Mouse (Mus musculus) liver, embryonic 14.5 days (tissue): ENCODE data around the gene Olfr312. TPM values are rescaled to one million over a fixed set of nuclear protein-coding genes. Genes with fewer than 3 reads are reported as not detected.
"Not testable (repeated sequence)": the region's sequence is repeated elsewhere in the genome, so short reads cannot be mapped to it uniquely, and the experiment has no call there.

ENCODE experiments used
- ATAC-seq: fragments of 200-750 bp; cut with Nextera tagmentation; 2 replicates; pipeline ENCODE4 v1.8.0; 2017; ENCODE audit warnings: moderate number of reproducible peaks, mild to moderate bottlenecking, moderate library complexity; ENCODE audit not compliant: insufficient read depth
- DNase-seq, 3 experiments: peaks; one replicate each; pipeline ENCODE4 v3.0.0-alpha.2; 2012 to 2013; ENCODE audit warnings: low read depth in 3 of 3, low spot score in 3 of 3
- H3K27ac ChIP-seq: fragments of 300-500 bp; sonication (generic); 2 replicates; pipeline ENCODE4 v1.5.1; 2014; ENCODE audit warnings: moderate library complexity, mild to moderate bottlenecking, control low read depth, inconsistent platforms
- H3K27me3 ChIP-seq: fragments of 300-500 bp; sonication (generic); 2 replicates; pipeline ENCODE4 v1.6.1; 2014; ENCODE audit warnings: mild to moderate bottlenecking, low read length, moderate library complexity; ENCODE audit not compliant: control insufficient read depth, insufficient read depth
- H3K36me3 ChIP-seq: fragments of 300-500 bp; sonication (generic); replicated peaks from 2 replicates; pipeline ENCODE4 v1.6.1; 2014; ENCODE audit warnings: low read depth; ENCODE audit not compliant: control insufficient read depth, insufficient read depth
- H3K4me1 ChIP-seq, 2 experiments: fragments of 200-500 bp in 1 of 2; fragments of 300-500 bp in 1 of 2; sonication (generic) in 1 of 2; replicated peaks; 2 replicates each; pipeline ENCODE4 v1.6.1; 2012 to 2014; ENCODE audit warnings: antibody characterized with exemption in 1 of 2, inconsistent platforms in 1 of 2, low read length in 1 of 2; ENCODE audit not compliant: control insufficient read depth in 2 of 2, insufficient read depth in 2 of 2
- H3K4me2 ChIP-seq: fragments of 300-500 bp; sonication (generic); 2 replicates; pipeline ENCODE4 v1.6.1; 2014; ENCODE audit warnings: low read depth, mild to moderate bottlenecking, control low read depth, moderate library complexity
- H3K4me3 ChIP-seq, 2 experiments: fragments of 200-500 bp in 1 of 2; fragments of 300-500 bp in 1 of 2; sonication (generic) in 1 of 2; 2 replicates each; pipeline ENCODE4 v1.5.1; 2012 to 2014; ENCODE audit warnings: low read depth in 2 of 2, low read length in 2 of 2, mild to moderate bottlenecking in 2 of 2, control low read depth in 1 of 2, inconsistent platforms in 1 of 2, moderate library complexity in 1 of 2; ENCODE audit not compliant: insufficient read depth in 1 of 2
- H3K9ac ChIP-seq: fragments of 300-500 bp; sonication (generic); replicated peaks from 2 replicates; pipeline ENCODE4 v1.6.1; 2014; ENCODE audit warnings: mild to moderate bottlenecking, control low read depth, moderate library complexity
- H3K9me3 ChIP-seq: fragments of 300-500 bp; sonication (generic); 2 replicates; pipeline ENCODE4 v1.6.1; 2016; ENCODE audit warnings: low read length, mixed read lengths; ENCODE audit not compliant: control insufficient read depth
- CTCF ChIP-seq: IDR thresholded peaks from 2 replicates; pipeline ENCODE4 v1.5.1; 2016; ENCODE audit warnings: antibody characterized with exemption, low read depth, control low read depth
- EP300 ChIP-seq: IDR thresholded peaks from 2 replicates; pipeline ENCODE4 v1.6.1; 2016; ENCODE audit warnings: antibody characterized with exemption, low read depth
- WGBS: fragments of 180-500 bp; shearing (Covaris S2); extraction: QIAGEN DNeasy Blood & Tissue Kit; methylation state at CpG from one replicate; pipeline ENCODE4 v1.1.7; 2014; ENCODE audit not compliant: insufficient replicate concordance; 5-methylcytosine and 5-hydroxymethylcytosine counted together
- polyA plus RNA-seq, 2 experiments: library from polyadenylated mRNA; depleted of rRNA in 1 of 2; stranded (reverse) in 1 of 2; unstranded in 1 of 2; fragments of >200 nt; fragmentation: Nextera tagmentation in 1 of 2; extraction: Ambion mirVana in 1 of 2; gene quantifications; 2 replicates each; pipeline versions ENCODE4 v1.2.1 to v1.2.3; 2012 to 2014

Gene Olfr312
- polyA plus RNA-seq, 2 experiments = not detected

- Histone ChIP-seq H3K4me2 (no peak overlapping the region), H3K9me3 (no peaks in the 10 kb centered on the region), H3K4me3 (no peak overlapping the region), H3K36me3 (no peaks in the 10 kb centered on the region), H3K27me3 (no peaks in the 10 kb centered on the region), H3K27ac (no peak overlapping the region), H3K9ac (no peak overlapping the region), H3K4me1 (no peaks in the 10 kb centered on the region)
- 42% methylated on average over 5 of the region's 5 CpGs for WGBS
- DNase-seq (no peak), ATAC-seq (no peak)
- TF ChIP-seq CTCF (no peak), EP300 (no peak)
Observed at GRCm38 (mm10) chr11:58799747-58800146, 29.3 kb upstream of the Olfr312 start.

- DNase-seq = no peak
- no peaks in the 10 kb centered on the region for H3K36me3 ChIP-seq
- no peak within 1 kb of the TSS for H3K4me3 ChIP-seq
- no peaks in the 10 kb centered on the region for H3K27me3 ChIP-seq
- TF ChIP-seq EP300 = no peak
- TF ChIP-seq CTCF = no peak
- H3K9me3 ChIP-seq = no peaks in the 10 kb centered on the region
- H3K9ac ChIP-seq = no peak within 1 kb of the TSS
- WGBS = 41% methylated on average over 14 of the region's 14 CpGs
- no peak within 1 kb of the TSS for H3K27ac ChIP-seq
- no peaks in the 10 kb centered on the region; a peak in 1 of 4 replicates for H3K4me1 ChIP-seq
- ATAC-seq = no peak
- no peak within 1 kb of the TSS for H3K4me2 ChIP-seq
Observed at GRCm38 (mm10) chr11:58801558-58802228, 27.3 kb upstream of the Olfr312 start, which contains the start of gene Fam183b. TSS of gene Fam183b (minus strand) at chr11:58801960.

- Histone ChIP-seq H3K4me3 (no peak overlapping the region), H3K27me3 (no peaks in the 10 kb centered on the region), H3K4me2 (no peak overlapping the region), H3K9ac (no peak overlapping the region), H3K27ac (no peak overlapping the region), H3K4me1 (no peaks in the 10 kb centered on the region; a peak in 1 of 4 replicates), H3K36me3 (no peaks in the 10 kb centered on the region), H3K9me3 (no peaks in the 10 kb centered on the region)
- ATAC-seq (no peak), DNase-seq (no peak)
- TF ChIP-seq EP300 (no peak), CTCF (no peak)
- 50% methylated on average over 4 of the region's 4 CpGs for WGBS
Observed at GRCm38 (mm10) chr11:58803871-58804270, 25.2 kb upstream of the Olfr312 start.

GRCm38 (mm10) chr11:58804393-58804792, 24.6 kb upstream of the Olfr312 start:
- Histone ChIP-seq H3K9me3 (no peaks in the 10 kb centered on the region), H3K27me3 (no peaks in the 10 kb centered on the region), H3K36me3 (no peaks in the 10 kb centered on the region), H3K4me3 (no peak overlapping the region), H3K4me1 (no peaks in the 10 kb centered on the region; a peak in 1 of 4 replicates), H3K27ac (no peak overlapping the region), H3K9ac (no peak overlapping the region), H3K4me2 (no peak overlapping the region)
- DNase-seq (no peak), ATAC-seq (no peak)
- whole genome bisulfite sequencing = 60% methylated on average over 2 of the region's 2 CpGs
- TF ChIP-seq CTCF (no peak), EP300 (no peak)

- H3K4me2 ChIP-seq = no peak overlapping the region
- H3K27ac ChIP-seq = no peak overlapping the region
- DNase-seq (no peak), ATAC-seq (no peak)
- H3K9ac ChIP-seq = no peak overlapping the region
- no peak overlapping the region for H3K4me3 ChIP-seq
- H3K36me3 ChIP-seq = no peaks in the 10 kb centered on the region
- no peaks in the 10 kb centered on the region for H3K27me3 ChIP-seq
- H3K9me3 ChIP-seq = no peaks in the 10 kb centered on the region
- peak; percentile 67 for TF ChIP-seq CTCF
- no peak for TF ChIP-seq EP300
- no peaks in the 10 kb centered on the region for H3K4me1 ChIP-seq
- WGBS = 0% methylated on average over 1 of the region's 1 CpGs
Observed at GRCm38 (mm10) chr11:58812001-58812400, 17.0 kb upstream of the Olfr312 start.

GRCm38 (mm10) chr11:58814700-58815099, 14.3 kb upstream of the Olfr312 start, which contains the start of gene Olfr313:
TSS of gene Olfr313 (plus strand) at chr11:58815000.
- not testable (repeated sequence) for H3K4me1 ChIP-seq, H3K9me3 ChIP-seq, H3K27me3 ChIP-seq, H3K4me2 ChIP-seq, H3K4me3 ChIP-seq, DNase-seq, H3K9ac ChIP-seq, ATAC-seq, H3K36me3 ChIP-seq, H3K27ac ChIP-seq
- 26% methylated on average over 1 of the region's 1 CpGs for WGBS
